Mouse (Mus musculus): ENCODE measurements around the gene Limd2.
"Not testable (repeated sequence)": the region's sequence is repeated elsewhere in the genome, so short reads cannot be mapped to it uniquely, and the experiment has no call there.

The Limd2 gene

DNA sequence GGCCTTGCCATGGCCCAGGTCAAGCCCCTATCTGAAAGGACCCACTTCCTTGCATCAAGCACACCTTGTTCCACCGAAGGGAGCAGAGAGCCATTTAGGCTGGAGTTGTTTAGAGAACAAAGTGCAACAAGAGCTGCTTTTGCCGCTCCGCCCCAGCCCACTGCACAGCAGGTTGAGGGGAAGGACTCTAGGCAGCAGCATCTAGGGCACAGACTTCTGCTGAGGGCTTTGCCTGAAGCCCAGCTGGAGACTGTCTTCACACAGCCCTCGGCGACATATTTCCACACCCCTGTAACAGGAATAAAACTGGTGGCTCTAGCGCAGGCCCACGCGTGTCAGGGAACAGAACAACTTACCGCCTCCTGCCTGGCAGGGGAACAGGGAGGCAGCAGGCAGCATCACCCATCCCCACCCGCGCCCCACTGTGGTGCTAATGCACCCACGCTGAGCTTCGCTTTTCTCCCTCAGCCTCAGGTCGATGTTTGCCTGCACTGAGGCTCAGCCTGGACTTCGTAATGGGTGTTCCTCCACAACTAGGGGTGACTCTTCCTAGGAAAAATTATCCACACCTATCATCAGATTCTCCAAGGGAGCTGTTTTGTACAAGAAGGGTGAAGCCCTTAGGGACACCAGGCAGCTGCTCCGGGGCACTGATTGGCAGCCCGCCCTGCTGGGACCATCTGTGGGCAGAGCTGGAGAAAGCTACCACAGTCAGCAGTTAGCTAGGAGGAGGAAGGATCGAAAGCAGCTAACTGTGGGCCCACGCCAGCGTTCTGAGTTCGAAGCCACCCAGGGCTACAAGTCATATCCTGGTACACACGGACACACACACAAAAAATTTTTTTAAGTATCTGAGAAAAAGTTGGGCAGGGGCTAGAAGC lies at the start of gene Limd2, which contains the start of gene Gm10840:
TSS of gene Limd2 (minus strand) at position 20 of the 881 bp plus-strand sequence.
TSS of gene Gm10840 (plus strand) at position 10 of the 881 bp plus-strand sequence.
- DNase-seq (ENCODE audit: low spot score in 2 of 2) = peak; percentile 90 to 95

DNA sequence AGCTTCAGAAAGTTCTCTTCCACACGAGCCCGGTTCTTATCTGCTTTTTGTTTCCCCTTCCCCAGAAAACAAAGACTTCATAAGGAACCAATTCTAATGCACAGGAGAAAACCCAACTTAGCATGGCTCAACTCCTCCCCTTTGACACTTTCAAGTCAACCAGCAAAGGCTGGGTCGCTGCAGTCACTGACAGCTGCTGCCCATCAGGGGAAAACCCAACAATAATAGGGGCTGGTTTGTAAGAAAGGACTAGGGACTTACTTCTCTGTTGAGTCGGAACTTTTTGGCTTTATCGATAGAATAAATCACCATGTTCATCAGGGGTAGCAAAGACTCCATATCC lies 41.4 kb upstream of the Limd2 start, which contains the start of gene Strada:
TSS of gene Strada (minus strand) at position 46 of the 343 bp plus-strand sequence.
- DNase-seq (ENCODE audit: low spot score in 2 of 2) = no peak

DNA sequence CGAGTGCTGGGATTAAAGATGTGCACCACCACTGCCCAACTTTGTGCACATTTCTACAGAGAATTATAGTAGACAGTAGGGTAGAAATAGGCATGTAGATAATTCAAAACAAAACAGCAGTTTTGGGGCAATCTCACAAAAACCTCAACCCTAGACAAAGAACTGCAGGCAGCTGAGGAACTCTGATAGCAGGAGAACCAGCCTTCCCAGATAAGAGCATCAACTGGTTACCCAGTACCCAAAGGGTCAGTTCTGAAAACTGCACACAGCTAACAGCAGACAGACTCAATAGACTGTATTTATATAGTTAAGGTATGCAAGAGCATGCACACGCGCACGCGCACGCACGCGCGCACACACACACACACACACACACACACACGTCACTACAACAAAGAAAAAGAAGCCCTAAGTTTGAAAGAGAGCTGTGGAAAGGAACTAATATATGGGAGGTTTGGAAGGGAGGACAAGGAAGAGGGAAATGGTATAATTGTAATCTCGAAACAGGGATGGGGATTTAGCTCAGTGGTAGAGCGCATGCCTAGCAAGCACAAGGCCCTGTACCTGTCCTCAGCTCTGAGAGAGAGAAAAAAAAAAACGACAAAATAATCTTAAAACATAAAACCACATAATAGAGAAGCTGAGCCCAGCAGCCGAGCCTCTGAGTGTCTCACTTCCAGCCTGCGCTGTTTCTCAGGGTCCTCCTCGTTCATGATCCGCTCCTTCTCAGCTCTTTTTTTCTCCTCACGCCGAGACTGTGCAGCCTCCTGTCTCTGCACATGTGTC lies 40.9 kb upstream of the Limd2 start:
- DNase-seq (ENCODE audit: low spot score in 2 of 2) = no peak

DNA sequence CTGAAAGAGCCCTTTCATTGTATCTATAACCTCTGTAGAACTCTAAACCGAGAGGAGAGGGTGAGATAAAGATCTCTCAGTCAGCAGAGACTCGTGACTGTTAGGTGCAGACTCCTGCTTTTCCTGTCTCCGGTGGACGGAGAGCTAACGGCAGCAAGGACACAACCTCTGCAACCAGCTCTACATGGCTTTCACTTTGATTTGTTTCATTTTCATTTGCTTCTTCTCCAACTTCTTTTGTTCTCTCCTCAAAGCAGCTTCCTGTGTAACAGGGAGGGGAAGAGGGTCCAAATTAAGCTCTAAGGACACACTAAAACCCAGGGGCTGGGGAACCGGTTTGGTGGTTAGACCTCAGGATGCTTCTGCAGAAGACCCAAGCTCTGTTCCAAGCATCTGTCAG lies 40.1 kb upstream of the Limd2 start:
- no peak for DNase-seq (ENCODE audit: low spot score in 2 of 2)

DNA sequence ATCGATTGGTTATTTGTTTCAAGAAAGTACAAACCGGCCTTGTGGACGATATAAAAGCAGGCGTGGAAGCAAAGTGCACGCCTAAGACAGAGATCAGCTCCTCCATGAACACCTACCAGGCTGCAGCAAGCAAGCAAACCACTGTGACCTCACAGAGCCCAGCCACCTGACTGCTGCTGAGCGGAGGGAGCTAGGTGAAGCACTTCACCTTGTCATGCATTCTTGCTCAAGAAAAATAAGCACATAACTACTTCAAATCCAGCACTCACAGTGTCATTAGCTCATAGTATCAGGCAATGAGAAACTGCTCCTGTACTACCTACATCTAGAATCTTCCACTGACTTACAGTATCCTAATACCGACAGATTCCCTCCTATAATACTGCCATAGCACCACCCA lies 39.3 kb upstream of the Limd2 start:
- DNase-seq (ENCODE audit: low spot score in 2 of 2) = not testable (repeated sequence)

DNA sequence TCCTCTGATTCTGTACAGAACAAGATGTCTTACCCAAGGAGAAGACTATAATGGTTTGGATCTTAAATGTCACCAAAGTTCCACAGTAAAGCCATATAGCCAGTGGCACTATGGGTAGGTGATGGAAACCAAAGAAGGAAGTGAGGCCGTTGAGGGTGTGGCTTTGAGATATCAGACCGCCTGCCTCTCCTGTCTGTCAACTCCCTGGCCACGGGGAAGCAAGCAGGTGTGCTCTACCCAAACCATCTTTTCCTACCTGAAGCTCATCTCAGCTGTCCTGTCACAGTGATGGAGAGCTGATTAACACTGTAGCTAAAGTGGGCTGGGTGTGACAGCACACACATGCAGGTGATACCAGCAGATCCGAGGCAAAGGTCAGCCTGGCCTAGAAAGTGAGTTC lies 37.6 kb upstream of the Limd2 start:
- no peak for DNase-seq (ENCODE audit: low spot score in 2 of 2)

DNA sequence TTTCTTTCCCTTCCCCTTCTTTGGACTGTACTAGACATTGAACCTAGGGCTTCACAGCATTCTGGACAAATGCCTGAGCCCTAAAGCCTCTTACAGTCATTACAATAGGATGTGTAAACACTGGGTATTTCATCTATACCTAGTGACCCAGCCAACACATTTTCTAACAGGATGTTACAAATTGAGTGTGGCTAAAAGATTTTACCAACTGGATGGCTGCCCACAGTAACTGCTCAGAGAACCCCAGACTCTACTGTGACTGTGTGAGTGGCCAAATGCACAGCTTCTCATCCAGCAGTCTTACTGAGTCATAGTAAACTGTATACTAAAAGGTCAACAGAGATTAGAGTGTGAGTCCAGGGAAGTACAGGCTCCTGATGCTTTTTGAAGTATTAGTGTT lies 34.7 kb upstream of the Limd2 start:
- DNase-seq (ENCODE audit: low spot score in 2 of 2) = no peak

DNA sequence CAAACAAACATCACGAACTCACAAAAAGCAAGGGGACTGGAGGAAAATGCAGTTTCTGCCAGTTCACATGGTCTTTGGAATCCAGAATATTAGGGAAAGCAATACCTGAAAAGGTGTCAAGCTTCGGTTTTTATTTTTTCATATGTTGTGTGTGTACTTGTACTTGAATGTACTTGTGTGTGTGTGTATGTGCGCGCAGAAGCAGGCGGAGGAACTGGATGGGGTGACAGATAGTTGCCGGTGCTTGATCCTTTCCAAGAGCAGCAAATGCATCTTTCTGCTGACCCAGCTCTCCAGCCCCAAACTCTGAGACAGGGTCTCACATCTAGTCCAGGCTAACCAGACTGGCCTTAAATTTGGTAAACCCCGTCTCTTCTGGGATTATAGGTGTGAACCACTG lies 34.2 kb upstream of the Limd2 start:
- DNase-seq (ENCODE audit: low spot score in 2 of 2) = no peak

DNA sequence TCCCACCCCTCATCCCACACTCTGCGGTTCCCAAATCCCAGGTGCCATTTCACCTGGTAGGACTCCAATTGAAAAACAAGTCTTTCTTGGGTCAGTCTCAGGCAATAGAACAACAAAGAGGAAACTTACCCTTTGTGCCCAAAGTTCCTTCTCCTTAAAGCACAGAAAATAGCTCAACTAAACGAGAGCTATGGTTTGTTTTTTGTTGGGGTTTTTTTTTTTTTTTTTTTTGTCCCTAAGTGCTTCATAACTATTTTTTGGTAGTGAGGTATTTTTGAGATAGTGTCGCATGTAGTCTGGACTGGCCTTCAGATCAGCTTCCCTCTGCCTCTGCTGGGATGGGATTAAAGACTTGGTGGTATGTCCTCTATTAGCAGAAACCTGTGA lies 33.5 kb upstream of the Limd2 start:
- DNase-seq (ENCODE audit: low spot score in 2 of 2) = no peak

DNA sequence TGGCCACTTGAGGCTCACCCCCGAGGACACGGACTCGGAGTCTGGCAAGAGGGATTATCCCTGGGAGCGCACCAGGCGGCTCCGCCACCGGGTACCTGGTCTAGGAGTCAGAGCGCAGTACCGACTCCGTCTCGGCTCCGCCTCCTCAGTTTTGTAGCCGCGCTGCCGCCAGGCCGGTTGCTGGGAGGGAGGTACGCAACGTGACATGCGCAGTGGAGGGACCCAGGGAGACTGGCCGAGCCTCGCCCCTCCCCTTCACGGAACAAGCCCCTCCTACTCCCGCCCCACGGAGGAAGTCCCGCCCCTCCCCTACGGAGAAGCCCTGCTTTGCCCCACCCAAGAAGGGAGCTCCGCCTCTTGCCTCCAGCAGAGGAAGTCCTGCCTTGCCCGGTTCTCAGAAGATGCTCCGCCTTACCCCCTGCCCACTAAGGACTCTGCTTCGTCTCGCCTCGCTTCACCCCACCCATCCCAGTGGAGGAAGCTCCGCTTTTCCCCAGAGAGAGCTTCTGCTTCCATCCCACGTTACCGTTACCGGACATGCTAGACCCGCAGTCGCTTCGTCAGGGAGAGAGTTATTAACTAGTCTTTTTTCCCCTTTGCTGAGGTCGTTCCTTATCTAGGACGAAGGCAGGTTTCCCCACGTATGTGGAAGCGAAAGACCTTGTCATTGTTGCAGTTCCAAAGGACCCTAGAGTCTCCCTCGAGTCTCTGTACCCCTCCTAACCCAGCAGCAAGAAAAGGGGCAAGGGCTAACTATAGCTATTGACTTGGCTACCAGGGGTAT lies 32.9 kb upstream of the Limd2 start:
- DNase-seq (ENCODE audit: low spot score in 2 of 2) = peak; percentile 94 to 95

DNA sequence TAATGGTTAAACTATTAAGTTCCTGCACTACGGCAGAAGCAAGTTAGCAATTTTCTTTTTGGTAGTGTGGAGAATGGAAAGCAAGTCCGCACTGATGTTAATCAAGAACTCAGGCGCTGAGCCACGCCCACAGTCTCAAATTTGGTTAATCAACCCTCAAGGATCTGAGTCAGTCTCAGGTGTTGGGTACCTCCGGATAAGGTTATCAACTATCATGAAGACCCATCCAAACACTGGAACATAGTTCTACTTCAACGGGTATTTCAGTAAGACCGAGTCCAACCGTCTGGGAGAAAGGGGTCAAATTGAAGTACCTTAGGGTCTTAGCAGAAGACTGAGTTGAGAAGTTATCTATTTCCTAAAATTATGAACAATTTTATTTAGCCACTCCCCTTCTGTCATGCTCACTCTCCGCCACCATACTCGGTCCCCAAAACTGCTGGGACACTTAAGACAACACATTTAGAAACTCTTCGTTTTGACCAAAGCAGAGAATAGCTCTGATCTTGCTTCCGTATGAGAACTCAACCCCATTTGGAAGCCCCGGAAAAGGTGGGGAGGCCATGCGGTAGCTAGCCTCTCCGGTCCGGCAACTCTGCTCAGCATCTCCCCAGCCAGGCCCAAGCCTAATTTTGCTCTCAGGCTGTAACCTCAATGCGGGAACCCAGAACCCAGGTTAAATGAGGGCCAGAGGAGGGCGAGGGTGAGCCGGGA lies 32.2 kb upstream of the Limd2 start:
- no peak for DNase-seq (ENCODE audit: low spot score in 2 of 2)

DNA sequence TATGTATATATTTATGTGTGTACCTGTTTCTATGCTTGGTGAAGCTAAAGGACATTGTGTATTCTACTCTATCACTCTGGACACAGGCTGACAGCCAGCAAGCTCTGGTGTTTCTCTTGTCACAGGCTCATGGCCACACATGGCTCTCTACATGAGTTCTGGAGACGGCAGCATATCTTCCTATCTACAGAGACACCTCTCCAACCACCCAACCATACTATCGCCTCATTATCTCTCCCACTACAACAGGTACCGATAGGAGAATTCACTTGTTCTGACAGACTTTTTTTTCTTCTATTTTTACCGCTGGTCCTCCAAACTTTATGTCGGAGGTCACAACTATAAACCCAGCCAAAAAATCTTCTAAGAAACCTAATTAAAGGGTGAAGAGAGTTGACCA lies 31.6 kb upstream of the Limd2 start:
- no peak for DNase-seq (ENCODE audit: low spot score in 2 of 2)

DNA sequence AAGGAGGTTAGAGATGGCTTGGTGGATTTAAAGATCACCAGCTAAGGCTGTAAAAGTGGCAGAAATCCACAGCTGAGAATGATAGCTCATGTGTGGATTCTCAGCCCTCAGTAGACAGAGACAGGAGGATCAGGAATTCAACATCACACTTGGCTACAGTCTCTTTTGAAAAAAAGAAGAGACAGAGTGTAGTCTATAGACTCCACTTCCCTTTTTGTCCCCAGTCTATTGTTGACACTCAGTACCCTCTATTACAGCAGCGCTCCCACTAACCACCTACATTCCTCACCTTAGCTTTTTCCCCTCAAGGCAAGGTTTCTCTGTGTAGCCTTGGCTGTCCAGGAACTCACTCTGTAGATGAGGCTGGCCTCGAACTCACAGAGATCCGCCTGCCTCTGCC lies 31.1 kb upstream of the Limd2 start:
- no peak for DNase-seq (ENCODE audit: low spot score in 2 of 2)

DNA sequence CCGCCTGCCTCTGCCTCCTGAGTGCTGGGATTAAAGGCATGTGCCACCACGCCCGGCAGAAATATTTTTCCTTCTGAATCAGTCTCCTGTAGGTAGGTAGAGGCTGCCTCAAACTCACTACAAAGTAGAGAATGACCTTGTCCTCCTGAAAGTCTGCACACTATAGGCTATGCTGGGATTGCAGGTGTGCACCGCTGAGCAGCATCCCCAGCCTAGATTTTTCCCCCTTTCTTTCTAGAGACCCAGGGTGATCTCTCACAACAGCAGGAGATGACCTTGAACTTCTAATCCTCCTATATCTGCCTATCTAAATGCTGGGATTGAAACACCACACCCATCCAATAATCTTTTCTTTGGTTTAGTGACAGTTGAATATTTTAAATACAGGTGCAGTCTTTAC lies 26.7 kb upstream of the Limd2 start:
- no peak for DNase-seq (ENCODE audit: low spot score in 2 of 2)

DNA sequence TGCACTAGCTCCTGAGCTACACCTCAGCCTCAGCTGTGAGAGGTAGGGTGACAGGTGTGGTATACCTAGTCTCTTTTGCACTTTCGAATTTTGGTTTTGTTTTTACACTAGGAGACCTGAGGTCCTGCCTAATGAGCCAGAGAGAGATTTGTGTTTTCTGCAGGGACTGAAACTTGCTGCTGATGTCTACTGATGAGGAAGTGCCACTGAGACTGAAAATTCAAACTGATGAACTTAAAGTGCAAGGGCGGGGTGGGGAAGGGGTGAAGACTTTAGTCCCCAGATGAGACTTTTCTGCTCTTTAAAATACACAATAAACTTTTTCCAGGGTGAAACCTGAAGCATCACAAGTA lies 19.8 kb upstream of the Limd2 start:
- no peak for DNase-seq (ENCODE audit: low spot score in 2 of 2)

DNA sequence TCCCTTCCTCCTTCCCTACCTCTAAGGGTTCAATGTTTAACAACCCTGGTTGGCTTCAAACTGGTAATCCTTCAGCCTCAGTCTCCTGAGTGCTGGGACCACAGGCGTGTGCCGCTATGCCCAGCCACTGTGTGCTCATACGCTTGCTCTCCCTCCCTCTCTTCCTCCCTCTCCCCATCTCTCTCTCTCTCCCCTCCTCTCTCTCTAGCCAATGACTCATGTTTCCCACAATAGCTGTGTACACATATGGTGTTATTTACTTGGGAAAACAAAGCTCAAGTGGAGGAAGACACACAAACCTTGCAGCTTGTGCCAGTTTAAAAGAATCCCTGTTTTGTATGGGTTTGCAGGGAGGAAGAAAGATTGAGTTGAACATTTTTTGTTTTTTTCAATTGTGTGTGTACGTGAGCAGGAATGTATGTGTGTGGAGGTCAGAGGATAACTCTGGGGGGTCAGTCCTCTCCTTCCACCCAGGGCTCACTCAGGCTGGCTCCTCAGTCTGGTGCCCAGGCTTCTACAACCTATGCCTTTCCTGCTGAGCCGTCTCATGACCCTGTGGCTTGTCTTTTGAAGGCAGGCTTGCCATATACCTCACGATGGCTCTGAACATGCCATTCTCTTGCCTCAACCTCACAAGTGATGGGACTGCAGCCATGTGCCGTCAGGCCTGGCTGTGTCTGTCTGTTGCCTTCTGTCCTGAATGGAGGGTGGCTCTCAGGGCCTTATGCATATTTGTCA lies 19.2 kb upstream of the Limd2 start:
- DNase-seq (ENCODE audit: low spot score in 2 of 2) = no peak

DNA sequence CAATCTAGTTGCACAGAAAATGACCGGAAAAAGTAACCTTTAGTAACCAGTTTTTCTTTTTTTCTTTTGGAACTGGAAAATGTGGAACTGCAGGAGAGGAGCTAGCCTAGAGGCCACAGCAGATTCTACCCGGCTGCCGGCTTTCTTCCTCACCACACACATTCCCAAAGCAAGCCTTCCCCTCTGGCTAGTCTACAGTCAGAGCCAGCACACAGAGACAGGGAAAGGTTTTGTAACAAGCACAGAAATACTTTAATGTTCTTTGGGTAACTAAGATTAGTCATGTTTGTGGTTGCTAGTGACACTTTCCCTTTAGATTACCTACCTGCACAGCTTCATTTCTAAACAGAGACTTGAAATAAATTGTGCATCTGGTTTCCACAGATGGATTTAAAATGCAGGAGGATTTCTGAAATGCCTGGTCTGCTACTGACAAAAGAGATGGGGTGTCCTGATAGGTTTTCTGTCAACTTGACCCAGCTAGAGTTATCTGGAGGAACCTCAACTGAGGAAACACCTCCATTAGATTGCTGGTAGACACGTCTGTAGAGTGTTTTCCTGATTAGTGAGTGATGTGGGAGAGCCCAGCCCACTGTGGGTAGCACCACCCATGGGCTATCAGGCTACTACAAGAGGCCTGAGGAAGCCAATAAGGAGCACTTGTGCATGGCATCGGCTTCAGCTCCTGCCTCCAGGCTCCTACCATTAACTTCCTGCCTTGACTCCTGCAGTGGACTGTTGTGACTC lies 17.5 kb upstream of the Limd2 start:
- no peak for DNase-seq (ENCODE audit: low spot score in 2 of 2)

DNA sequence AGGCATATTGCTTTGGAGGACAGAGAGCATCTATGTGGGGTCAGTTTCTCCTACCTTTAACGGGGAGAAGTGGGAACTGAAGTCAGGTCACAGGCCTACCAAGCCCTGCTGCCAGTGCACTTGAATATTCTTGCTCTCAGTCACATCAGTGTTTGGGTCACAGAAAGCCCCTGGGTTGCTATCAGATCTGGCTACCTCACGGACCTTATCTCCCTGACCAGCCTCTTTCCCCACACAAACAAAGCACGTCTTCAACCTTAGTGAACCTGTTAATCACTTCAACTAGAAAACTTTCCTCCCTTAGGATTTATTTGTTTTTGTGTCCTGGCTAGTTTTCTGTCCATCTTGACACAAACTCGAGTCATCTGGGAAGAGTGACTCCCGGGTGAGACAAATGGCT lies 15.7 kb upstream of the Limd2 start:
- DNase-seq (ENCODE audit: low spot score in 2 of 2) = no peak

DNA sequence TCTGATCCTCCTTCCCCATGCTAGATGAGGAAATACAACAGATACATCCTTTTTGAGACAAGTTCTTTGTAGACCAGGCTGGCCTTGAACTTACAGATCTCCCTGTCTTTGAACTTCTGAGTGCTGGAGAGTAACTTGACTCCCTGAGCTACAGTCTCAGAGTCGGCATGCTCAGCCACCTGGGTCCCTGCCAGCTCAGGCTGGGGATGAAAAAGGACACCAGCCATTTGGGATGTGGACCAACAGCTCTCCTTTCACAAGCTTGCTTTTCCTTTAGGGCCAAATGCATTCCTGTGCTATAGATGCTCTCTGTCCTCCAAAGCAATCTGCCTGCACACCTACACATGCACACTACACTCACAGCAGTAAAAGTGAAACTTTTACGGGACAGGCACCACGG lies 14.4 kb upstream of the Limd2 start:
- DNase-seq (ENCODE audit: low spot score in 2 of 2) = no peak

DNA sequence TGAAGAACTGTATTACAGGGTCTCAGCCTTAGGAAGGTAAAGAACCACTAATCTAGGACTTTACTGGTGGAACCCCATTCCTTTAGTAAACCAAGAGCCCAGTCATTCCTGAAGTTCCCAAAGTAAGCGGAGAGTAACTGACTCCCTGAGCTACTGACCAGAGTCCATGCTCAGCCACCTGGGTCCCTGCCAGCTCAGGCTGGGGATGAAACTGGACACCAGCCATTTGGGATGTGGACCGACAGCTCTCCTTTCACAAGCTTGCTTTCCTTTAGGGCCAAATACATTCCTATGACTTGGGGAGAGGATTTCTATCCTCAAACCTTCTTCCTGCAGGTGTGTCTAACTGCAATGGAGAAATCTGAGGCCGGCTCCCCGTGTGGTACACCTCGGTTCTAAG lies 13.7 kb upstream of the Limd2 start:
- DNase-seq (ENCODE audit: low spot score in 2 of 2) = no peak
